Mouse (Mus musculus): Measurements from ENCODE around the gene Snai1. TPM values are rescaled to one million over a fixed set of nuclear protein-coding genes. Genes with fewer than 3 reads are reported as not detected.

Gene Snai1
- total RNA-seq, 2 experiments from 2014 or later: 0.27 to 0.75 TPM

- DNase-seq (ENCODE audit: extremely low spot score in 1 of 2, low spot score in 1 of 2): no peak
These were observed 9.4 kb downstream of the Snai1 start for GRCm38 (mm10) chr2:167547444-167547843.

GRCm38 (mm10) chr2:167548961-167549360 is 11.0 kb downstream of the Snai1 start:
- no peak for DNase-seq (ENCODE audit: extremely low spot score in 1 of 2, low spot score in 1 of 2)

- no peak for DNase-seq (ENCODE audit: extremely low spot score in 1 of 2, low spot score in 1 of 2)
These were observed 12.4 kb downstream of the Snai1 start for GRCm38 (mm10) chr2:167550341-167550854.

- DNase-seq (ENCODE audit: extremely low spot score in 1 of 2, low spot score in 1 of 2): no peak
These were observed 13.4 kb downstream of the Snai1 start for GRCm38 (mm10) chr2:167551342-167551920.

GRCm38 (mm10) chr2:167552292-167552691 is 14.3 kb downstream of the Snai1 start:
- no peak for DNase-seq (ENCODE audit: extremely low spot score in 1 of 2, low spot score in 1 of 2)

- no peak for DNase-seq (ENCODE audit: extremely low spot score in 1 of 2, low spot score in 1 of 2)
These were observed 15.0 kb downstream of the Snai1 start for GRCm38 (mm10) chr2:167552927-167553402.

GRCm38 (mm10) chr2:167555766-167556165 is 17.8 kb downstream of the Snai1 start:
- DNase-seq (ENCODE audit: extremely low spot score in 1 of 2, low spot score in 1 of 2): no peak

GRCm38 (mm10) chr2:167559413-167559812 is 21.4 kb downstream of the Snai1 start:
- DNase-seq (ENCODE audit: extremely low spot score in 1 of 2, low spot score in 1 of 2): no peak

GRCm38 (mm10) chr2:167562101-167562500 is 24.1 kb downstream of the Snai1 start:
- DNase-seq (ENCODE audit: extremely low spot score in 1 of 2, low spot score in 1 of 2): peak in 1 of 2 experiments; percentile 31

GRCm38 (mm10) chr2:167563035-167563434 is 25.0 kb downstream of the Snai1 start:
- DNase-seq (ENCODE audit: extremely low spot score in 1 of 2, low spot score in 1 of 2): no peak

GRCm38 (mm10) chr2:167563703-167564102 is 25.7 kb downstream of the Snai1 start:
- DNase-seq (ENCODE audit: extremely low spot score in 1 of 2, low spot score in 1 of 2): no peak

GRCm38 (mm10) chr2:167564551-167565311 is 26.7 kb downstream of the Snai1 start:
- DNase-seq (ENCODE audit: extremely low spot score in 1 of 2, low spot score in 1 of 2): no peak

- DNase-seq (ENCODE audit: extremely low spot score in 1 of 2, low spot score in 1 of 2): no peak
These were observed 27.3 kb downstream of the Snai1 start for GRCm38 (mm10) chr2:167565312-167565656.

- DNase-seq (ENCODE audit: extremely low spot score in 1 of 2, low spot score in 1 of 2): no peak
These were observed 27.7 kb downstream of the Snai1 start for GRCm38 (mm10) chr2:167565682-167566081.

- no peak for DNase-seq (ENCODE audit: extremely low spot score in 1 of 2, low spot score in 1 of 2)
These were observed 30.1 kb downstream of the Snai1 start for GRCm38 (mm10) chr2:167568112-167568511.

- no peak for DNase-seq (ENCODE audit: extremely low spot score in 1 of 2, low spot score in 1 of 2)
These were observed 32.1 kb downstream of the Snai1 start for GRCm38 (mm10) chr2:167569934-167570651.

- DNase-seq (ENCODE audit: extremely low spot score in 1 of 2, low spot score in 1 of 2): no peak
These were observed 32.8 kb downstream of the Snai1 start for GRCm38 (mm10) chr2:167570815-167571214.

GRCm38 (mm10) chr2:167571442-167572220 is 33.6 kb downstream of the Snai1 start:
- DNase-seq (ENCODE audit: extremely low spot score in 1 of 2, low spot score in 1 of 2): no peak

- no peak for DNase-seq (ENCODE audit: extremely low spot score in 1 of 2, low spot score in 1 of 2)
These were observed 36.8 kb downstream of the Snai1 start for GRCm38 (mm10) chr2:167574814-167575213.

- DNase-seq (ENCODE audit: extremely low spot score in 1 of 2, low spot score in 1 of 2): no peak
These were observed 37.6 kb downstream of the Snai1 start for GRCm38 (mm10) chr2:167575581-167575980.
